Mouse (Mus musculus): ENCODE measurements at regions not wholly inside any gene's neighbourhood (a gene's known extent, or its start where the extent isn't known, plus 50 kb on each side); places are given as distances from the start of the nearest gene placed in this dataset.

GRCm38 (mm10) chr6:109149043-109149442 lies 320.6 kb downstream of the Edem1 start:
- Histone ChIP-seq H3K4me1 (ENCODE audit: control insufficient read depth in 1 of 2, insufficient read depth in 2 of 2, low read length in 2 of 2) (peaks cover 0 to 3% of the 10 kb centered on the region in 2 experiments; a peak in 1 of 4 replicates), H3K27me3 (ENCODE audit: control insufficient read depth in 1 of 2, insufficient read depth in 2 of 2, low read length in 2 of 2) (no peaks in the 10 kb centered on the region), H3K79me2 (ENCODE audit: control insufficient read depth, insufficient read depth, low read length, poor library complexity) (no peaks in the 10 kb centered on the region), H3K4me3 (ENCODE audit: control insufficient read depth in 1 of 2, insufficient read depth in 1 of 2, low read depth in 2 of 2, low read length in 2 of 2) (no peak overlapping the region), H3K27ac (ENCODE audit: control insufficient read depth, low read depth, low read length) (no peak overlapping the region), H3K9ac (ENCODE audit: control insufficient read depth, low read depth, low read length, poor library complexity, severe bottlenecking) (no peak overlapping the region), H3K9me3 (replicated peaks; ENCODE audit: insufficient read depth, low read length) (no peaks in the 10 kb centered on the region), H3K36me3 (ENCODE audit: control insufficient read depth in 1 of 2, insufficient read depth in 2 of 2, low read length in 2 of 2) (no peaks in the 10 kb centered on the region; a peak in 1 of 4 replicates)
- DNase-seq (ENCODE audit: low read depth, low spot score): no peak
- TF ChIP-seq SIN3A (IDR thresholded peaks at IDR 0.05; ENCODE audit: low read length): no peak
- no peak for TF ChIP-seq UBTF (IDR thresholded peaks at IDR 0.05; ENCODE audit: borderline replicate concordance, insufficient read depth, low read depth, low read length)
- TF ChIP-seq USF2 (IDR thresholded peaks at IDR 0.05; ENCODE audit: borderline replicate concordance in 1 of 2, insufficient read depth in 1 of 2, low read depth in 1 of 2, low read length in 2 of 2): no peak
- TF ChIP-seq MAZ (IDR thresholded peaks at IDR 0.05; ENCODE audit: low read depth, low read length): no peak
- TF ChIP-seq JUND (IDR thresholded peaks at IDR 0.05; ENCODE audit: low read depth, low read length): no peak
- no peak for TF ChIP-seq CHD1 (IDR thresholded peaks at IDR 0.05; ENCODE audit: low read depth, low read length)
- TF ChIP-seq GATA1 (IDR thresholded peaks at IDR 0.05; ENCODE audit: low read depth, low read length): no peak
- TF ChIP-seq ZKSCAN1 (IDR thresholded peaks at IDR 0.05; ENCODE audit: low read depth, low read length): no peak
- no peak for TF ChIP-seq MYC (IDR thresholded peaks at IDR 0.05; ENCODE audit: low read depth, low read length)
- no peak for TF ChIP-seq NRF1 (IDR thresholded peaks at IDR 0.05; ENCODE audit: insufficient read depth, low read depth, low read length, poor library complexity, severe bottlenecking)
- TF ChIP-seq CTCF (IDR thresholded peaks at IDR 0.05 in 2 of 3, conservative IDR thresholded peaks at IDR 0.05 in 1 of 3; ENCODE audit: control insufficient read depth in 1 of 3, insufficient read depth in 1 of 3, low read depth in 2 of 3, low read length in 3 of 3, poor library complexity in 1 of 3, severe bottlenecking in 1 of 3): no peak
- no peak for TF ChIP-seq CHD2 (IDR thresholded peaks at IDR 0.05; ENCODE audit: low read length)
- TF ChIP-seq SMC3 (IDR thresholded peaks at IDR 0.05; ENCODE audit: low read depth, low read length): no peak
- no peak for TF ChIP-seq MYB (IDR thresholded peaks at IDR 0.05; ENCODE audit: low read depth, low read length)
- no peak for TF ChIP-seq RAD21 (IDR thresholded peaks at IDR 0.05; ENCODE audit: low read depth, low read length)
- no peak for TF ChIP-seq USF1 (IDR thresholded peaks at IDR 0.05; ENCODE audit: low read depth, low read length)
- no peak for TF ChIP-seq POLR2A (IDR thresholded peaks at IDR 0.05; ENCODE audit: control insufficient read depth in 1 of 2, insufficient read depth in 1 of 2, low read depth in 1 of 2, low read length in 2 of 2, poor library complexity in 1 of 2)
- no peak for TF ChIP-seq ZC3H11A (IDR thresholded peaks at IDR 0.05; ENCODE audit: low read depth, low read length)
- no peak for TF ChIP-seq ZNF384 (IDR thresholded peaks at IDR 0.05; ENCODE audit: low read depth, low read length)

GRCm38 (mm10) chr6:109150023-109150911 lies 321.8 kb downstream of the Edem1 start:
- no peak overlapping the region for H3K9ac ChIP-seq (ENCODE audit: control insufficient read depth, low read depth, low read length, poor library complexity, severe bottlenecking)
- no peak overlapping the region for H3K4me3 ChIP-seq (ENCODE audit: control insufficient read depth in 1 of 2, insufficient read depth in 1 of 2, low read depth in 2 of 2, low read length in 2 of 2)
- H3K36me3 ChIP-seq (ENCODE audit: control insufficient read depth in 1 of 2, insufficient read depth in 2 of 2, low read length in 2 of 2): no peaks in the 10 kb centered on the region; a peak in 1 of 4 replicates
- H3K27me3 ChIP-seq (ENCODE audit: control insufficient read depth in 1 of 2, insufficient read depth in 2 of 2, low read length in 2 of 2): no peaks in the 10 kb centered on the region
- no peak overlapping the region for H3K27ac ChIP-seq (ENCODE audit: control insufficient read depth, low read depth, low read length)
- H3K79me2 ChIP-seq (ENCODE audit: control insufficient read depth, insufficient read depth, low read length, poor library complexity): no peaks in the 10 kb centered on the region
- no peaks in the 10 kb centered on the region for H3K9me3 ChIP-seq (replicated peaks; ENCODE audit: insufficient read depth, low read length)
- peak; percentile 42 for DNase-seq (ENCODE audit: low read depth, low spot score)
- TF ChIP-seq JUND (IDR thresholded peaks at IDR 0.05; ENCODE audit: low read depth, low read length) (no peak), SMC3 (IDR thresholded peaks at IDR 0.05; ENCODE audit: low read depth, low read length) (peak; percentile 41), ELF1 (IDR thresholded peaks at IDR 0.05; ENCODE audit: low read depth, low read length) (no peak), CTCF (IDR thresholded peaks at IDR 0.05 in 2 of 3, conservative IDR thresholded peaks at IDR 0.05 in 1 of 3; ENCODE audit: control insufficient read depth in 1 of 3, insufficient read depth in 1 of 3, low read depth in 2 of 3, low read length in 3 of 3, poor library complexity in 1 of 3, severe bottlenecking in 1 of 3) (peak; percentile 49 to 63 (median 53)), RAD21 (IDR thresholded peaks at IDR 0.05; ENCODE audit: low read depth, low read length) (peak; percentile 43), SIN3A (IDR thresholded peaks at IDR 0.05; ENCODE audit: low read length) (no peak)
- H3K4me1 ChIP-seq (ENCODE audit: control insufficient read depth in 1 of 2, insufficient read depth in 2 of 2, low read length in 2 of 2): peaks cover 0 to 3% of the 10 kb centered on the region in 2 experiments; a peak in 1 of 4 replicates

Data from MEL (cell line).